Comparison of ENCODE assay signal across 8 mouse cellular contexts in the genomic region with DNA sequence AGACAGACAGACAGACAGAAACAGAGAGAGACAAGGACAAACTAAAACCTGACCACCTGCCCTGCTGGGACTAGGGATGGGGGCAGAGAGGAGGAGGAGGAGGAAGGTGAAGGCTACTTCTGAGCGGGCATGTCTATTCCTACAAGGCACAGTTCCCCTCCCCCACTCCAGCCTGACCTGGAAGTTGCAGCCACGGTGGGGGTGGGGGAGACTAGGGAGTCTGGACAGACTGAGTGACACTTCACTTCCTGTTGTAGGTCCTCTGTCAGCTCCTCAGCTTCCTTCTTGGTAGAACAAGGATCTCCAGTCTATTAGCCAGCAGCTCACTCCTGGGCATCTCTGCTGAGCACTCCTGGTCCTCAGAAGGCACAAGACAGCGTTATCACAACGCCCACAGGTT. TPM values are rescaled to one million over a fixed set of nuclear protein-coding genes. Genes with fewer than 3 reads are reported as not detected.
DNase-seq lines count a peak whose midpoint lies in the region; ATAC-seq lines count a peak whose summit lies in the region.

No protein-coding gene starts in this region.

- intact Hi-C loops in left cerebral cortex, postnatal 36 days (cut with DNase I) = no loop called here

- peak; percentile 22 for DNase-seq in left cerebral cortex, adult 11 months (ENCODE audit: low spot score)
- DNase-seq in left cerebral cortex, postnatal 36 days (ENCODE audit: low spot score in 2 of 2) = no peak
- DNase-seq in embryo, embryonic 10.5 days (ENCODE audit: low spot score) = peak; percentile 53
- DNase-seq in kidney, postnatal 36 days = peak; percentile 76 to 82
- no peak for DNase-seq in retina, postnatal 1 day
- no peak for DNase-seq in neural tube, embryonic 10.5 days (ENCODE audit: extremely low spot score, low spot score)
- DNase-seq in urinary bladder, postnatal 10 days (ENCODE audit: low spot score) = no peak

- ATAC-seq in megakaryocyte progenitor cell, adult 5-6 weeks (replicated peaks; ENCODE audit: poor library complexity) = peak; percentile 81

RNA-seq across cellular contexts. Expression of a gene that starts 9.3 kb away (rescaled TPM):
- 1 to 10 TPM; 7.5 to 9.5 TPM for total RNA-seq in left cerebral cortex, postnatal 36 days (2021)
- total RNA-seq in megakaryocyte progenitor cell, adult 5-6 weeks (2015) = not detected in 2 replicates
- total RNA-seq in megakaryocyte progenitor cell, adult 5-6 weeks (2017) = not detected in 2 replicates

RNA-seq across cellular contexts. Expression of a gene that starts 43.7 kb away (rescaled TPM):
- under 1 TPM; 0.32 to 0.35 TPM for total RNA-seq in left cerebral cortex, postnatal 36 days (2021)
- not detected in 2 replicates for total RNA-seq in megakaryocyte progenitor cell, adult 5-6 weeks (2015)
- total RNA-seq in megakaryocyte progenitor cell, adult 5-6 weeks (2017) = not detected in 2 replicates

Comparison
In these comparisons a context has a peak if more than half of its experiments do, and no peak if none do; other contexts are left out.
1. DNase-seq: peak in left cerebral cortex, adult 11 months (single experiment), embryo, embryonic 10.5 days (single experiment) and kidney, postnatal 36 days (2 of 2); none in left cerebral cortex, postnatal 36 days (0 of 2), retina, postnatal 1 day (single experiment), neural tube, embryonic 10.5 days (single experiment) and urinary bladder, postnatal 10 days (single experiment).
2. RNA of a gene that starts 9.3 kb away (total RNA-seq): 7.5 to 9.5 TPM in left cerebral cortex, postnatal 36 days; not detected in megakaryocyte progenitor cell, adult 5-6 weeks; every median in the first group is over 4 times any median in the second.